9 mouse cellular contexts compared by ENCODE assay signal in genomic region chr16:44502895-44503575, GRCm38 (mm10). TPM values are rescaled to one million over a fixed set of nuclear protein-coding genes. Genes with fewer than 3 reads are reported as not detected.
DNase-seq lines count a peak whose midpoint lies in the region; ATAC-seq lines count a peak whose summit lies in the region.
"Had no signal": no experiment of that assay in that cellular context is flagged by ENCODE, and none has a peak within 500 bp of the region (broad histone marks: within the 10 kb centered on the region; RNA-seq: fewer than 3 reads in every experiment).

No protein-coding gene starts in this region.

- peak; percentile 38 to 48 for DNase-seq in heart, adult 18-20 months
- no peak for DNase-seq in heart, adult 8-10 months (ENCODE audit: low spot score)
- DNase-seq in cerebellum, adult 11-12 months = peak; percentile 77
- peak; percentile 37 for DNase-seq in heart, postnatal 25 days (ENCODE audit: low spot score)
- DNase-seq in midbrain, embryonic 14.5 days = peak; percentile 40
- DNase-seq in MN1 (ENCODE audit: low spot score) = no peak
- no peak for DNase-seq in B cell, adult 2 months
- no peak for DNase-seq in spleen, postnatal 36 days (ENCODE audit: low spot score in 2 of 2)

- peak overlapping the region; percentile 26; the same call in 1 of the 2 replicates for H3K27ac ChIP-seq in midbrain, embryonic 14.5 days (replicated peaks; ENCODE audit: low read depth, low read length)
- H3K27ac ChIP-seq: liver, embryonic 15.5 days had no signal

- WGBS in midbrain, embryonic 14.5 days = 59% methylated on average over 8 of the region's 8 CpGs

- intact Hi-C loops in heart, postnatal 25 days (cut with DNase I) = no loop called here

- no peaks in the 10 kb centered on the region for H3K9me3 ChIP-seq in midbrain, embryonic 14.5 days (ENCODE audit: control insufficient read depth, low read length)
- H3K9me3 ChIP-seq: liver, embryonic 15.5 days had no signal

- H3K4me2 ChIP-seq in midbrain, embryonic 14.5 days (ENCODE audit: low read length) = no peak overlapping the region
- H3K4me2 ChIP-seq: liver, embryonic 15.5 days had no signal

- 0 out of 2 replicates have a peak, but pooled peaks have one; percentile 36 for ATAC-seq in midbrain, embryonic 14.5 days (ENCODE audit: low FRiP score, low TSS enrichment)

- no peak overlapping the region for H3K4me3 ChIP-seq in midbrain, embryonic 14.5 days (replicated peaks; ENCODE audit: low read depth, low read length)
- H3K4me3 ChIP-seq: liver, embryonic 15.5 days had no signal

- no peaks in the 10 kb centered on the region for H3K27me3 ChIP-seq in midbrain, embryonic 14.5 days (ENCODE audit: control insufficient read depth, insufficient read depth, low read length)
- H3K27me3 ChIP-seq: liver, embryonic 15.5 days had no signal

- H3K9ac ChIP-seq in midbrain, embryonic 14.5 days (replicated peaks; ENCODE audit: low read length) = no peak overlapping the region
- H3K9ac ChIP-seq: liver, embryonic 15.5 days had no signal

- peaks cover 45% of the 10 kb centered on the region for H3K36me3 ChIP-seq in midbrain, embryonic 14.5 days (ENCODE audit: control insufficient read depth, insufficient read depth, low read length)
- H3K36me3 ChIP-seq: liver, embryonic 15.5 days had no signal

- H3K4me1 ChIP-seq in midbrain, embryonic 14.5 days (ENCODE audit: control insufficient read depth, insufficient read depth, low read length) = no peaks in the 10 kb centered on the region
- H3K4me1 ChIP-seq: liver, embryonic 15.5 days had no signal

RNA-seq across cellular contexts. Expression of gene Boc, which starts 55.7 kb away (rescaled TPM):
- 1 to 10 TPM; 3.5 to 4.8 TPM for total RNA-seq in heart, adult 18-20 months (2021)
- 1 to 10 TPM; 3.5 to 4.0 (median 3.8) TPM for total RNA-seq in heart, adult 8-10 months (2022)
- total RNA-seq in heart, postnatal 25 days (2021) = 1 to 10 TPM; 4.5 to 5.8 TPM
- polyA plus RNA-seq in midbrain, embryonic 14.5 days (2014; fragmentation: Nextera tagmentation; extraction: Ambion mirVana) = 14.1 and 22.6 TPM in 2 replicates

Comparison
In these comparisons a context has a peak if more than half of its experiments do, and no peak if none do; other contexts are left out.
1. DNase-seq: peak in heart, adult 18-20 months (2 of 2), cerebellum, adult 11-12 months (single experiment), heart, postnatal 25 days (single experiment) and midbrain, embryonic 14.5 days (single experiment); none in heart, adult 8-10 months (single experiment), MN1 (single experiment), B cell, adult 2 months (0 of 2) and spleen, postnatal 36 days (0 of 2).